Mouse (Mus musculus): ENCODE results near the gene Atp8b3. TPM values are rescaled to one million over a fixed set of nuclear protein-coding genes. Genes with fewer than 3 reads are reported as not detected.

Gene Atp8b3
- total RNA-seq (2014; fragmentation: Nextera tagmentation) (not detected in 2 replicates), total RNA-seq (2017) (0.05 and 0.06 TPM in 2 replicates), polyA plus RNA-seq (2012) (0.02 TPM in 1 of 2 replicates, not detected in the other)

DNA sequence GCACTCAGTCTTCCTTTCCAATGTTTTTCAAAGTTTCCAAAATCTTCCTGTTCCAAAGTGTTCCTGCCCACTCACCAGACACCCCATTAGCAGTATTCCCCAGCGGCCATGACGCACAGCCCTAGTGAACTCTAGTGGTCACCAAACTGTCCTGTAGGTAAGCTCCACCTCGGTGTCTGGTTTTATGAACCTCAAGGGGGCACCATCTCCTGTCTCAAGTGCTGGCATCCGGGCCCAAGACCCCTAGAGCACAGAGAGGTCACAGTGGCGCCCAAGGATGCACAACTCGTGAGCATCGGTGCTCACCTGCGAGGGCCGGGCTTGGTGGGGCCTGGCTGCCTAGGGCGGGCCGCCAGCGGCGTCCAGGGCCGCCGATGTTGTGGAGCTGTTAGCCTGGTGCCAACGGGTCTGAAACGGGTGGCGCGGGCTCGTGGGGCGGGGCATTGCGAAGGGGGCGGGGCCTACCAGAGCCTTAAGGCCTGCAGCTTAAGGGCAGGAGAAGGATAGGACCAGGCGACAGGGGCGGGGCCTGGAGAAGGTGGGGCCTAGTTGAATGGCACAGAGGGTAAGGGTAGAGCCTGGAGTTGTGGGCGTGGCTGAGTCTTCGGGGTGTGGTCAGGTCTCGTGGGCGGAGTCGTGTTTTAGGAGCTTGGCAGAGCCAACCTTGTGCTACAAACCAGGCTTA is at the start of gene Atp8b3:
Atp8b3 (minus strand) TSS at position 415 of the 685 bp plus-strand sequence.
- peak; percentile 75 for DNase-seq (ENCODE audit: low spot score)
- peaks cover 59% of the 10 kb centered on the region for H3K4me1 ChIP-seq (ENCODE audit: insufficient read depth, low read depth, low read length)
- TF ChIP-seq GATA2 (IDR thresholded peaks at IDR 0.05; ENCODE audit: borderline replicate concordance, low read depth, low read length): no peak
- no peak for TF ChIP-seq GATA1 (IDR thresholded peaks at IDR 0.05; ENCODE audit: borderline replicate concordance, low read length)
- TF ChIP-seq TAL1 (conservative IDR thresholded peaks at IDR 0.05; ENCODE audit: low read depth, low read length): no peak
- TF ChIP-seq CTCF (IDR thresholded peaks at IDR 0.05; ENCODE audit: low read depth, low read length): no peak
- TF ChIP-seq POLR2AphosphoS5 (IDR thresholded peaks at IDR 0.05; ENCODE audit: insufficient replicate concordance, low read depth, low read length): no peak
- ATAC-seq (ENCODE audit: extremely low read depth, insufficient number of reproducible peaks, low FRiP score, poor library complexity, severe bottlenecking): peak; percentile 86
- H3K27me3 ChIP-seq (ENCODE audit: insufficient read depth, low read length): peaks cover 33% of the 10 kb centered on the region
- no peaks in the 10 kb centered on the region for H3K9me3 ChIP-seq (replicated peaks)
- H3K4me3 ChIP-seq (ENCODE audit: low read depth, low read length): peak within 1 kb of the TSS; percentile 55; the same call in 1 of the 2 replicates
- peaks cover 38% of the 10 kb centered on the region for H3K36me3 ChIP-seq (replicated peaks)

GRCm38 (mm10) chr10:80587305-80587657 is 48.4 kb upstream of the Atp8b3 start:
- DNase-seq (ENCODE audit: low spot score): no peak
- Histone ChIP-seq H3K4me3 (ENCODE audit: low read depth, low read length) (peak overlapping the region; percentile 49; the same call in 1 of the 2 replicates), H3K9me3 (replicated peaks) (no peaks in the 10 kb centered on the region), H3K36me3 (replicated peaks) (peaks cover 64% of the 10 kb centered on the region), H3K4me1 (ENCODE audit: insufficient read depth, low read depth, low read length) (peaks cover 78% of the 10 kb centered on the region), H3K27me3 (ENCODE audit: insufficient read depth, low read length) (no peaks in the 10 kb centered on the region)
- TF ChIP-seq GATA1 (IDR thresholded peaks at IDR 0.05; ENCODE audit: borderline replicate concordance, low read length) (no peak), GATA2 (IDR thresholded peaks at IDR 0.05; ENCODE audit: borderline replicate concordance, low read depth, low read length) (no peak), TAL1 (conservative IDR thresholded peaks at IDR 0.05; ENCODE audit: low read depth, low read length) (no peak), CTCF (IDR thresholded peaks at IDR 0.05; ENCODE audit: low read depth, low read length) (no peak), POLR2AphosphoS5 (IDR thresholded peaks at IDR 0.05; ENCODE audit: insufficient replicate concordance, low read depth, low read length) (no peak)
- ATAC-seq (ENCODE audit: extremely low read depth, insufficient number of reproducible peaks, low FRiP score, poor library complexity, severe bottlenecking): no peak

- Histone ChIP-seq H3K4me1 (ENCODE audit: insufficient read depth, low read depth, low read length) (peaks cover 81% of the 10 kb centered on the region), H3K4me3 (ENCODE audit: low read depth, low read length) (no peak overlapping the region; the same call in 1 of the 2 replicates), H3K9me3 (replicated peaks) (no peaks in the 10 kb centered on the region), H3K27me3 (ENCODE audit: insufficient read depth, low read length) (no peaks in the 10 kb centered on the region), H3K36me3 (replicated peaks) (peaks cover 71% of the 10 kb centered on the region)
- TF ChIP-seq POLR2AphosphoS5 (IDR thresholded peaks at IDR 0.05; ENCODE audit: insufficient replicate concordance, low read depth, low read length) (no peak), TAL1 (conservative IDR thresholded peaks at IDR 0.05; ENCODE audit: low read depth, low read length) (no peak), CTCF (IDR thresholded peaks at IDR 0.05; ENCODE audit: low read depth, low read length) (no peak), GATA1 (IDR thresholded peaks at IDR 0.05; ENCODE audit: borderline replicate concordance, low read length) (no peak), GATA2 (IDR thresholded peaks at IDR 0.05; ENCODE audit: borderline replicate concordance, low read depth, low read length) (no peak)
- DNase-seq (ENCODE audit: low spot score) (no peak), ATAC-seq (ENCODE audit: extremely low read depth, insufficient number of reproducible peaks, low FRiP score, poor library complexity, severe bottlenecking) (no peak)
Measured at GRCm38 (mm10) chr10:80586407-80587304, 47.7 kb upstream of the Atp8b3 start.

DNA sequence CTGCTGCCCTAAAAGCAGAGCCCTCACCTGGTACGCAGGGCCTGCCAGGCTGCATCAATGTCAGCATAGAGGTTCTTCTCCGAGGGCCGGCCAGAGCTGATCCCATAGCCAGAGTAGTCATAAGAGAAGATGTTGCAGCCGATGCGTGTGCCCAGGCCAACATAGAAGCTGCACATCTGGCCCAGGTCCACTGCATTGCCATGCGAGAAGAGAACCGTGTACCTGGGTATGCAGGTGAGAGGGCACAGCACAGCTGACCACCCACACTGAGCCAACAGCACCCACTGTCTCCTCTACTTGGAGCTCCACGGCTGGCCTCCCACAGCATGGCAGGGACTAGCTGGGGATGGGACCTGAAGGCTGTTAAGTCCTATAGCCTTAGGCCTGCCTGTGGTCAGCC is 46.7 kb upstream of the Atp8b3 start:
- TF ChIP-seq TAL1 (conservative IDR thresholded peaks at IDR 0.05; ENCODE audit: low read depth, low read length) (no peak), GATA1 (IDR thresholded peaks at IDR 0.05; ENCODE audit: borderline replicate concordance, low read length) (no peak), POLR2AphosphoS5 (IDR thresholded peaks at IDR 0.05; ENCODE audit: insufficient replicate concordance, low read depth, low read length) (no peak), GATA2 (IDR thresholded peaks at IDR 0.05; ENCODE audit: borderline replicate concordance, low read depth, low read length) (no peak), CTCF (IDR thresholded peaks at IDR 0.05; ENCODE audit: low read depth, low read length) (no peak)
- DNase-seq (ENCODE audit: low spot score) (no peak), ATAC-seq (ENCODE audit: extremely low read depth, insufficient number of reproducible peaks, low FRiP score, poor library complexity, severe bottlenecking) (no peak)
- H3K9me3 ChIP-seq (replicated peaks): no peaks in the 10 kb centered on the region
- H3K4me3 ChIP-seq (ENCODE audit: low read depth, low read length): no peak overlapping the region; the same call in 1 of the 2 replicates
- H3K36me3 ChIP-seq (replicated peaks): peaks cover 81% of the 10 kb centered on the region
- H3K4me1 ChIP-seq (ENCODE audit: insufficient read depth, low read depth, low read length): peaks cover 84% of the 10 kb centered on the region
- no peaks in the 10 kb centered on the region for H3K27me3 ChIP-seq (ENCODE audit: insufficient read depth, low read length)

DNA sequence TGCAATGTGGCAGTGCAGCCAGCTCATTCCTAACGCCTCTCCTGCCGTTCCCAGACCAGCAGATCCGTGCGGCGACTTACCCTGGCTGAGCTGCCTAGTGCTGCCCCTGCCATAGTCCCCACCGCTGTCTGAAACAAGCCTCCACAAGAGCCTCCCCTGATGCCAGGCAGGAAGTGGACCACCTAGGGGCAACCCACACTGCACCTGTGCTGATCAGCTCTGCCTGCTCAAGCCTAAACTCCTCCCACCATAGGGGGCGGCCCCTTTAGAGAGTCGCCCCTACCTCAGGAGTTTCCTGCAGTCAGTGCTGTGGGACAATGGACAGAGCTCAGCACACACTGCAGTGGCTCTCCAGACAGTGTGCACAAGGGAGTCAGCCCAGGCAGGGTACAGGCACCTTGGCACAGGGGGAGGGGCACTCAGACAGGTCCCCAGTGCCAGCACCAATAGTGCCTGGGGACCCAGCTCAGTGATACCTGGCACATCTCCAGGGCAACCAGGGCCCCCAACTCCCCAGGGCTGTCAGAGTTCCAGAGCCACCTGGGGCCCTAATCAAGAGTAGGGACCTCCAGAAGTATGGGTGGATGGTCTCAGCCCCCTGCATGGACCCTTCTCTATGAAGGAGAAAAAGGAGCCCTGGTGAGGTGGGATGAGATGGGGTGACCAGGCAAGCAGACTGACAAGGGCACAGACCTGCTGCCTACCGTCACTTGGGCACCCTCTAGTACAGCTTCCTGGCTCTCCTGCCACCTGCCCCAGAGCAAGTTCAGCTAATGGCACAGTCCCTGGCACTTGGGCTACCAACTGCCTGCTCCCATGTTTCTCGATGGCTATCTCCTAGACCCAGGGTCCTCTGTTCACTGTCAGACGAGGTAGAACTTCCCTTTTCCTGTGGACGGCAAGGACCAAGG is 46.0 kb upstream of the Atp8b3 start:
- DNase-seq (ENCODE audit: low spot score) (no peak), ATAC-seq (ENCODE audit: extremely low read depth, insufficient number of reproducible peaks, low FRiP score, poor library complexity, severe bottlenecking) (no peak)
- no peaks in the 10 kb centered on the region for H3K9me3 ChIP-seq (replicated peaks)
- no peak for TF ChIP-seq GATA2 (IDR thresholded peaks at IDR 0.05; ENCODE audit: borderline replicate concordance, low read depth, low read length)
- H3K27me3 ChIP-seq (ENCODE audit: insufficient read depth, low read length): no peaks in the 10 kb centered on the region
- H3K36me3 ChIP-seq (replicated peaks): peaks cover 84% of the 10 kb centered on the region
- H3K4me3 ChIP-seq (ENCODE audit: low read depth, low read length): no peak overlapping the region; the same call in 1 of the 2 replicates
- H3K4me1 ChIP-seq (ENCODE audit: insufficient read depth, low read depth, low read length): peaks cover 85% of the 10 kb centered on the region
